Mouse (Mus musculus): Measurements from ENCODE around the gene Cnn1. TPM values are rescaled to one million over a fixed set of nuclear protein-coding genes. Genes with fewer than 3 reads are reported as not detected.

The Cnn1 gene
- polyA plus RNA-seq, 1 experiment from 2014 or later: 1.2 TPM

DNA sequence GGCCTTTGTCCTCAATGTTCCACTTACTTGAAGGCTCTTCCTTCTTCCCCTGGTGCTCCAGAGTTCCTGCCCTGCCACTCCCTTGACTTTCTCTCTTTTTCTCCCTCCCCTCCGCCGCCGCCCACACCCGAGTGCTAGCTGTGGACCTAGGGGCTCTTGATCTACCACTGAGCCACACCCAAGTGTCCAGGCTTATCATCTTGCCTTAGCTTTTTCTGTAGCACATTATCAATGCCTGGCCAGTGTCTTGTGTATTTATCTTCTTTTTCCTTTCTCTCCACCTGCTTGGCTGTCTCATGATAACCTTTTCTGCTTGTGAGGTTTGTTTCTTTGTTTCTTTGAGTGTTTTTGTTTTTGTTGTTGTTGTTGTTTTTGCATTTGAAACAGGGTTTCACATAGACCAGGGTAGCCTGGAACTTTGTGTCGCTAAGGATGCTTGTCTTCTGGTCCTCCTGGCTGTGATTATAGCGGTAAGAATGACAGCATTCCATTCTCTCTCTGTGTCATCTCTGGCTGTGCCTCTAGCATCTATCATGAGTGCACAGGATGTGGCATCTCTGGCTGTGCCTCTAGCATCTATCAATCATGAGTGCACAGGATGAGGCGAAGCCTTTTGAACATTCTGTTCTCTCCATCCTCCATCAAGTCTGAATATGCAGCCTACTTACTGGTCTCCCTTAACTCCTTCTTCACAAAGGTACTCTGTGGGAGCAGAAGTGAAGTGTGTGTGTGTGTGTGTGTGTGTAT is 36.8 kb downstream of the Cnn1 start, which contains the start of gene Acp5:
TSS of gene Acp5 (minus strand) at position 68 of the 747 bp plus-strand sequence.
- Histone ChIP-seq H3K27me3 (ENCODE audit: control insufficient read depth, insufficient read depth, low read length) (peaks cover 14% of the 10 kb centered on the region), H3K4me3 (ENCODE audit: low read depth, low read length) (peak within 1 kb of the TSS; percentile 10; the same call in 1 of the 2 replicates)

DNA sequence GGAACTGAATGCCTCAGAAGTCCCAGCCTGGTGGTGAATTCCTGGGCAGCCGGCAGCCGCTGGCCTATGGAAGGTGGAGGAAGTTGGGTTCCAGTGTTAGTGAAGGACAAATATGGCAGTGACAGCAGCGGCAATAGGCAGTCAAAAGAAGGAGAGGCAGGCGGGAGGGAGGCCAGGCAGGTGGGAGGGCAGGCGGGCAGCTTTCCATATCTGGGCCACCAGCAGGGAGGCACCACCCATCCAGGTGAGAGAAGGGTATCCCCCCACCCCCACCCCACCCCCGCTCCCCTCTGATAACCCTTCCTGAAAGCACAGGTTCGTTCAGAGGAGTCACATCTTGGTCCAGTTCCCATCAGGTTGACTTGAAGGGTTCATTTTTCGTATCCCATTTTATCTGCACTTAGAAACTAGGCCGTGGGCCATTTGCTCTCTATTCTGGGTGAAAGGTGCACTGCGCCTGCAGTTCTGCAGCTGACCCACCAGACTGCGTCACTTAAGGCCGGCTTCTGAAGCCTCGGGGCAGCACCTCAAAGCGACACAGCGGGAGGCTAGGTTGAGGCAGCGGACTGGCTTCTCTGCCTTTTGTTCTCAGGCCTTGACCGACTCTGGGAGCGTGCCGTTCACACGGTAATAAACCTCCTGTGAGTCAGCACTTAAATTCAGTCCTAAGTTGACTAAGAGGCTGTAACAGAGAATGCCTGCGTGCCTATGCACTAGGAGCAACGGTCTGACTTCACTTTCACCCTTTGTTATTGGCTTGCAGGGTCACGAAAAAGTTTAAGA is 37.9 kb downstream of the Cnn1 start:
- Histone ChIP-seq H3K9me3 (ENCODE audit: control insufficient read depth, low read length) (no peaks in the 10 kb centered on the region), H3K9ac (ENCODE audit: low read length) (no peak overlapping the region), H3K4me1 (replicated peaks; ENCODE audit: control insufficient read depth, insufficient read depth, low read length) (peaks cover 6% of the 10 kb centered on the region; the same call in 1 of the 2 replicates), H3K27me3 (ENCODE audit: control insufficient read depth, insufficient read depth, low read length) (peaks cover 4% of the 10 kb centered on the region), H3K4me2 (ENCODE audit: low read depth, low read length, severe bottlenecking) (peak overlapping the region; percentile 26; the same call in 1 of the 2 replicates), H3K27ac (ENCODE audit: low read depth, low read length) (peak overlapping the region; percentile 31), H3K36me3 (ENCODE audit: control insufficient read depth, insufficient read depth, low read length) (no peaks in the 10 kb centered on the region), H3K4me3 (ENCODE audit: low read depth, low read length) (no peak overlapping the region)
- WGBS: 8% methylated on average over 22 of the region's 23 CpGs
- ATAC-seq (replicated peaks; ENCODE audit: low FRiP score): no peak
- no peak for DNase-seq (ENCODE audit: low spot score)

More for the DNA sequence above, 36.8 kb downstream of the Cnn1 start, which contains the start of gene Acp5:
- H3K9me3 ChIP-seq (ENCODE audit: control insufficient read depth, low read length): no peaks in the 10 kb centered on the region
- peak within 1 kb of the TSS; percentile 31 for H3K27ac ChIP-seq (ENCODE audit: low read depth, low read length)
- no peak for DNase-seq (ENCODE audit: low spot score)
- peaks cover 6% of the 10 kb centered on the region; the same call in 1 of the 2 replicates for H3K4me1 ChIP-seq (replicated peaks; ENCODE audit: control insufficient read depth, insufficient read depth, low read length)
- no peak within 1 kb of the TSS for H3K4me2 ChIP-seq (ENCODE audit: low read depth, low read length, severe bottlenecking)
- H3K36me3 ChIP-seq (ENCODE audit: control insufficient read depth, insufficient read depth, low read length): no peaks in the 10 kb centered on the region
- no peak for ATAC-seq (replicated peaks; ENCODE audit: low FRiP score)
- no peak within 1 kb of the TSS; the same call in 1 of the 2 replicates for H3K9ac ChIP-seq (ENCODE audit: low read length)
- WGBS: 81% methylated on average over 7 of the region's 7 CpGs

DNA sequence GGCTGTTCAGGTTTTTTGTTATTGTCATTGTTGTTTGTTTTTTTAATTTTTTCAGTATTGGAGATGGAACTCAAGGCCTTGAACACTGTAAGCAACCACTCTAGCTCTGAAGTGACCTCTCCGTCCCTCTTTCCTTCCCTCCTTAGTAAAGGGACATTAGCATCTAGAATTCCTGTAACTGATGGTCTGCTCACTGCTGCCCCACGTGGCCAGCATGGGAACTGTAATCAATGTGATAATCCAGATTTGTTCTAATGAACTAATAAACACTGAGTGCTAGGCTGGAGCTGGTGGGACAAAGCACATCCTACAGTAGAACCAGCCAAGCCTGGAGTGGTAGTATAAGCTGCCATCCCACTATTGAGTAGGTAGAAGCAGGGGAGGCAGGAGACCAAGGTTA is 39.5 kb downstream of the Cnn1 start:
- Histone ChIP-seq H3K4me2 (ENCODE audit: low read depth, low read length, severe bottlenecking) (no peak overlapping the region), H3K9me3 (ENCODE audit: control insufficient read depth, low read length) (no peaks in the 10 kb centered on the region), H3K36me3 (ENCODE audit: control insufficient read depth, insufficient read depth, low read length) (no peaks in the 10 kb centered on the region), H3K4me3 (ENCODE audit: low read depth, low read length) (no peak overlapping the region), H3K9ac (ENCODE audit: low read length) (no peak overlapping the region), H3K27ac (ENCODE audit: low read depth, low read length) (no peak overlapping the region), H3K4me1 (replicated peaks; ENCODE audit: control insufficient read depth, insufficient read depth, low read length) (peaks cover 6% of the 10 kb centered on the region; the same call in 1 of the 2 replicates), H3K27me3 (ENCODE audit: control insufficient read depth, insufficient read depth, low read length) (no peaks in the 10 kb centered on the region)
- ATAC-seq (replicated peaks; ENCODE audit: low FRiP score): no peak
- no peak for DNase-seq (ENCODE audit: low spot score)
- 24% methylated on average over 2 of the region's 2 CpGs for WGBS

DNA sequence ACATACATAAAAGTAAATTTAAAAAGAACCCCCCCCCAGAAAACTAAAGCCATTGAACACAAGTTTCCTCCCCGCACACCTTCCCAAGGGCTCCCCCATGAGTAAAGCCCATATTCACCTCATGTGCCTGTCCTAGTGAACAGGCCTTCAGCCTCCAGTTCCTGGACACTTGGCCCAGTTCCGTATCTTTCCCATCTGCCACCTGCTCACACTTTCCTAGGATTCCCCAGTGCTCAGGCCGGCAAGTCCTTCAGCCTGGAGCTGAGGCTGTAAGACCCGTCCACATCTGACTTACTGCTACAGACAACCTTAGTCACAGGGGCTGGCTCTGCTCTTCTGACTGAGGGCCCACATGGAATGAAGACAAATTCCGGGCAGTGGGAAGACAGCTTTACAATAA is 40.7 kb downstream of the Cnn1 start:
- no peak for DNase-seq (ENCODE audit: low spot score)
- no peaks in the 10 kb centered on the region for H3K27me3 ChIP-seq (ENCODE audit: control insufficient read depth, insufficient read depth, low read length)
- no peak overlapping the region for H3K27ac ChIP-seq (ENCODE audit: low read depth, low read length)
- peaks cover 6% of the 10 kb centered on the region; the same call in 1 of the 2 replicates for H3K4me1 ChIP-seq (replicated peaks; ENCODE audit: control insufficient read depth, insufficient read depth, low read length)
- no peaks in the 10 kb centered on the region for H3K36me3 ChIP-seq (ENCODE audit: control insufficient read depth, insufficient read depth, low read length)
- no peak overlapping the region for H3K4me2 ChIP-seq (ENCODE audit: low read depth, low read length, severe bottlenecking)
- H3K4me3 ChIP-seq (ENCODE audit: low read depth, low read length): no peak overlapping the region
- H3K9me3 ChIP-seq (ENCODE audit: control insufficient read depth, low read length): no peaks in the 10 kb centered on the region
- 89% methylated on average over 5 of the region's 5 CpGs for WGBS
- ATAC-seq (replicated peaks; ENCODE audit: low FRiP score): no peak
- no peak overlapping the region for H3K9ac ChIP-seq (ENCODE audit: low read length)

DNA sequence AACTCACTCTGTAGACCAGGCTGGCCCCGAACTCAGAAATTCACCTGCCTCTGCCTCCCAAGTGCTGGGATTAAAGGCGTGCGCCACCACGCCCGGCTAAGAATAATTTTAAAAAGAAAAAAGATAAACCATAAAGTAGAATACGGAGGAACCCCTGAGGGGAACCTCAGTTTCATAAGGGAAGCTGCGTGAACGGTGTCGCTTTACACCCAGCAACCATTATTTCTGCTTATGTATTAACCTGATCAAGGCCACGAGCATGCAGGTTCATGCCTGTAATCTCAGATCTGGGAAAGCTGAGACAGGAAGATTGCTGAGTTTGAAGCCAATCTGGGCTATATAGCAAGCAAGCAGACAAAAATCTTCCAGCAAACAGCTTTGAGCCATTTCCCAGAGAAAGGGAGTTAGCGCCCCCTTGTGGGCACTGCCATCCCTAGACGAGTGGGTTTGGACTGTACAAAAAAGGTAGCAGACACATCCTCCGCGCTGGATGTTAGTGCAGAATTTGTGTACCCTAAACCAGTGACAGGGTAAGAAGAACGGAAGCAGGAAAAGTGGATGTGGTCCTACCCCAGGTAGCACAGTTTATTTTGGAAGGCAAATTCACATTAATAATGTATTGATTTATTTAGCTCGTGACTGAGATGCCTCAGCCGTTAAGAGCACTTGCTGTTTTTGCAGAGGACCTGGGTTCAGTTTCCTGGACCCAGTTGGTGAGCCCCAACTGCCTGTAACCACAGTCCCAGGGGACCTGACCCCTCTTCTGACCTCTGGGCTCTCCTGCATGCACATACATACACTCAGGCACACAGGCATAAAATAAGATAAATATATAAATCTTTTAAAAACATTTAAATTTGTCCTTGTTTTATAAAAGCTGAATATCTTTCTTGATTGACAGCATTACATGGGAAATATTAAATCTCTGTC is 44.4 kb downstream of the Cnn1 start:
- H3K4me3 ChIP-seq (ENCODE audit: low read depth, low read length): no peak overlapping the region
- WGBS: 56% methylated on average over 17 of the region's 17 CpGs
- ATAC-seq (replicated peaks; ENCODE audit: low FRiP score) (peak; percentile 76), DNase-seq (ENCODE audit: low spot score) (peak; percentile 91)
- H3K9me3 ChIP-seq (ENCODE audit: control insufficient read depth, low read length): no peaks in the 10 kb centered on the region
- no peak overlapping the region for H3K9ac ChIP-seq (ENCODE audit: low read length)
- no peaks in the 10 kb centered on the region for H3K27me3 ChIP-seq (ENCODE audit: control insufficient read depth, insufficient read depth, low read length)
- H3K4me2 ChIP-seq (ENCODE audit: low read depth, low read length, severe bottlenecking): no peak overlapping the region
- no peaks in the 10 kb centered on the region for H3K36me3 ChIP-seq (ENCODE audit: control insufficient read depth, insufficient read depth, low read length)
- H3K27ac ChIP-seq (ENCODE audit: low read depth, low read length): no peak overlapping the region
- H3K4me1 ChIP-seq (replicated peaks; ENCODE audit: control insufficient read depth, insufficient read depth, low read length): no peaks in the 10 kb centered on the region

DNA sequence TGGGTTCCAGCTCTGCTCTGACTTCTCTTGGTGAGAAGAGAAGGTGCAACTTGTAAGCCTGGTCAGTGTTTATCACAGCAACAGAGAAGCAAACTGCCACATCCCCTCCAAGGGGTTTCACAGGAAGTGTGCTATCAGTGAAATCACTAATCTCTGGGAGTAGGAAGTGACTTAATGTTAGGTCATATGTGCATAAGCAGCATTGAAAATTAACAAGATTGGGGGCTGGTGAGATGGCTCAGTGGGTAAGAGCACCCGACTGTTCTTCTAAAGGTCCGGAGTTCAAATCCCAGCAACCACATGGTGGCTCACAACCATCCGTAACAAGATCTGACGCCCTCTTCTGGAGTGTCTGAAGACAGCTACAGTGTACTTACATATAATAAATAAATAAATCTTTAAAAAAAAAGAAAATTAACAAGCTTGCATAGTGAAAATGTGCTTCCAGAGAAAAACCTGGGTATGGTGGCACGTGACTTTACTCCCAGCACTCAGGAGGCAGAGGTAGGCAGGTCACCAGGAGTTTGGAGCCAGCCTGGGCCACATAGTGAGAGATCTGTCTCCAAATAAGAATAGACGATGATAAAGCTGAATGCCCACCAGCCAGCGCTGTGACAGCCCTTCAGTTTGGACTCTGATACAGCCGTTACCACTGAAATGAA is 45.4 kb downstream of the Cnn1 start:
- Histone ChIP-seq H3K4me3 (ENCODE audit: low read depth, low read length) (no peak overlapping the region), H3K27me3 (ENCODE audit: control insufficient read depth, insufficient read depth, low read length) (no peaks in the 10 kb centered on the region), H3K9ac (ENCODE audit: low read length) (no peak overlapping the region), H3K4me1 (replicated peaks; ENCODE audit: control insufficient read depth, insufficient read depth, low read length) (no peaks in the 10 kb centered on the region), H3K4me2 (ENCODE audit: low read depth, low read length, severe bottlenecking) (no peak overlapping the region), H3K36me3 (ENCODE audit: control insufficient read depth, insufficient read depth, low read length) (no peaks in the 10 kb centered on the region), H3K9me3 (ENCODE audit: control insufficient read depth, low read length) (no peaks in the 10 kb centered on the region; the same call in 1 of the 2 replicates), H3K27ac (ENCODE audit: low read depth, low read length) (no peak overlapping the region)
- ATAC-seq (replicated peaks; ENCODE audit: low FRiP score) (no peak), DNase-seq (ENCODE audit: low spot score) (no peak)
- WGBS: 86% methylated on average over 7 of the region's 8 CpGs

DNA sequence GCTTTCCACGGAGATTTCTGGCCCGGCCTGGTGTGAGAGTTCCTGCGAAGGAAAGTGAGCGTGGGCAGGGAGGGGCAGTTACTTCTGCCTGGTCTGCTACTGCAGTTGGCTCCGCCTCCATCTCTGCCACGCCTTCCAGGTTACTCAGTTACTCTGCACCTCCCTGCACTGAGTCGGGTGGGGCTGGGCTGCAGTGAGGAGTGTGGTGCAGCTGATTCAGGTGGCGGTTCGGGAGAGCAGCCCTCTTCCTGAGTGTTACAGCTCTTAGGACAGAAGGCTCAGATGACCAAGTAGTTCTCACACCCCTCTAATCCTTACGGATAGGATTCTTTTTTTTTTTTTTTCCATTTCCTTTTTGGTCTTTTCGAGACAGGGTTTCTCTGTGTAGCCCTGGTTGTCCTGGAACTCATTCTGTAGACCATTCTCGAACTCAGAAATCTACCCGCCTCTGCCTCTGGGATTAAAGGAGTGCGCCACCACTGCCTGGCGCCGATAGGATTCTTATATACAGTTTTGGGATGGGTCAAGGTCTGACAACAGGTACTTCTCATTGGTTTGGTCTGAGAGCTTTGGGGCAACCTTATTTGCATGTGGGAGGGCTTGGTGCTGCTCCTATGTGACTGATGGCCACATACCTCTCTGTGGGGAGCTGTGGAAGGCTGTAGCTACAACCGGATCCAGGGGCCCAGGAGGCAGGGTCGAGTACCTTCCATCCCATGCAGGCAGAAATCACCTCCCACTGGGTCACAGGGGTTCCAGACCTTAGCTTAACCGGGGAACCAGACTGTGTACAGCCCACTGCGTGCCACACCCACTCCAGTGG is 50.6 kb downstream of the Cnn1 start:
- Histone ChIP-seq H3K4me2 (ENCODE audit: low read depth, low read length, severe bottlenecking) (no peak overlapping the region), H3K9me3 (ENCODE audit: control insufficient read depth, low read length) (no peaks in the 10 kb centered on the region; the same call in 1 of the 2 replicates), H3K4me1 (replicated peaks; ENCODE audit: control insufficient read depth, insufficient read depth, low read length) (no peaks in the 10 kb centered on the region), H3K27me3 (ENCODE audit: control insufficient read depth, insufficient read depth, low read length) (no peaks in the 10 kb centered on the region), H3K36me3 (ENCODE audit: control insufficient read depth, insufficient read depth, low read length) (no peaks in the 10 kb centered on the region), H3K9ac (ENCODE audit: low read length) (no peak overlapping the region), H3K27ac (ENCODE audit: low read depth, low read length) (no peak overlapping the region), H3K4me3 (ENCODE audit: low read depth, low read length) (no peak overlapping the region)
- no peak for DNase-seq (ENCODE audit: low spot score)
- ATAC-seq (replicated peaks; ENCODE audit: low FRiP score): no peak
- 81% methylated on average over 20 of the region's 20 CpGs for WGBS

Measured in forebrain, embryonic 11.5 days (tissue).